Mouse (Mus musculus) liver, postnatal 0 days (tissue): Measurements from ENCODE around the gene Mpg.

Experiments
- CTCF ChIP-seq: sonication (generic); IDR thresholded peaks from 2 replicates; pipeline ENCODE4 v1.5.1; 2016; ENCODE audit warnings: antibody characterized with exemption, low read depth
- EP300 ChIP-seq: IDR thresholded peaks from 2 replicates; pipeline ENCODE4 v1.6.1; 2016; ENCODE audit warnings: antibody characterized with exemption, low read depth, mild to moderate bottlenecking

DNA sequence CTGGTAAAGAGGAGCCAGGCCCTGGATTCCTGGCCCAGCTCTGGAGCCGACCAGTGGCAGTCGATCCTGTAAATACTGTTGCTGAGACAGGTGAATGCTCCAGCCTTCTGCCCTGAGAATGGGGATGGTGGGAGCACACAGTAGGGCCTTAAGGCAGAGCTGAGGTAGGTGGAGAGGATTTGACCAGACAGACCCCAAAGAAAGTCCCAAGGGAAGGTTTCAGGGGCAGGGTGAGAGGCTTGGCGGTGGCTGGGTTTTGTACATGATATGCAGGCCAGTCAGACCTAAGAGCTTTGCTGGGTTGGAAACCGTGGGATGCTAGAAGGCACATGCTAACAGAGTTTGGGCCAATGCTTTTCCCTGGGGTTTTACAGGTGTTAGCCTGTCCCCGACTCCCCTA, 31.7 kb upstream of the Mpg start:
- TF ChIP-seq CTCF (no peak), EP300 (no peak)
